Mouse (Mus musculus) neural tube, embryonic 15.5 days (tissue): Measurements from ENCODE around the gene Kirrel3. TPM values are rescaled to one million over a fixed set of nuclear protein-coding genes. Genes with fewer than 3 reads are reported as not detected.
A peak's percentile ranks its signal among the peaks of the same experiment; 100 is the strongest.

ENCODE experiments used
- ATAC-seq: fragments of 200-750 bp; cut with Nextera tagmentation; 2 replicates; pipeline ENCODE4 v1.8.0; 2017; ENCODE audit warnings: mild to moderate bottlenecking, moderate TSS enrichment, moderate library complexity; ENCODE audit not compliant: low FRiP score
- H3K27ac ChIP-seq: fragments of 300-500 bp; sonication (generic); replicated peaks from 2 replicates; pipeline ENCODE4 v1.5.1; 2015; ENCODE audit warnings: mild to moderate bottlenecking, inconsistent platforms
- H3K27me3 ChIP-seq: fragments of 300-500 bp; sonication (generic); replicated peaks from 2 replicates; pipeline ENCODE4 v1.6.1; 2015; ENCODE audit warnings: inconsistent platforms
- H3K36me3 ChIP-seq: fragments of 300-500 bp; sonication (generic); 2 replicates; pipeline ENCODE4 v1.6.1; 2015; ENCODE audit warnings: inconsistent platforms
- H3K4me1 ChIP-seq: fragments of 300-500 bp; sonication (generic); 2 replicates; pipeline ENCODE4 v1.6.1; 2015; ENCODE audit warnings: inconsistent platforms
- H3K4me2 ChIP-seq: fragments of 300-500 bp; sonication (generic); 2 replicates; pipeline ENCODE4 v1.6.1; 2015; ENCODE audit warnings: inconsistent platforms, mild to moderate bottlenecking, moderate library complexity
- H3K4me3 ChIP-seq: fragments of 300-500 bp; sonication (generic); replicated peaks from 2 replicates; pipeline ENCODE4 v1.5.1; 2015; ENCODE audit warnings: mild to moderate bottlenecking, inconsistent platforms
- H3K9ac ChIP-seq: fragments of 300-500 bp; sonication (generic); replicated peaks from 2 replicates; pipeline ENCODE4 v1.6.1; 2015; ENCODE audit warnings: mild to moderate bottlenecking, inconsistent platforms
- H3K9me3 ChIP-seq: fragments of 300-500 bp; sonication (generic); replicated peaks from 2 replicates; pipeline ENCODE4 v1.6.1; 2016; ENCODE audit warnings: inconsistent platforms
- WGBS: fragments of 180-500 bp; shearing (Covaris S2); methylation state at CpG from one replicate; pipeline ENCODE4 v1.1.7; 2015; ENCODE audit warnings: mixed read lengths; 5-methylcytosine and 5-hydroxymethylcytosine counted together
- polyA plus RNA-seq: library from polyadenylated mRNA; unstranded; fragments of >200 nt; fragmentation: Nextera tagmentation; extraction: Ambion mirVana; gene quantifications from 2 replicates; pipeline ENCODE4 v1.2.1, GENCODE M21; 2015

The Kirrel3 gene
- polyA plus RNA-seq, 1 experiment from 2014 or later: 43.7 TPM

DNA sequence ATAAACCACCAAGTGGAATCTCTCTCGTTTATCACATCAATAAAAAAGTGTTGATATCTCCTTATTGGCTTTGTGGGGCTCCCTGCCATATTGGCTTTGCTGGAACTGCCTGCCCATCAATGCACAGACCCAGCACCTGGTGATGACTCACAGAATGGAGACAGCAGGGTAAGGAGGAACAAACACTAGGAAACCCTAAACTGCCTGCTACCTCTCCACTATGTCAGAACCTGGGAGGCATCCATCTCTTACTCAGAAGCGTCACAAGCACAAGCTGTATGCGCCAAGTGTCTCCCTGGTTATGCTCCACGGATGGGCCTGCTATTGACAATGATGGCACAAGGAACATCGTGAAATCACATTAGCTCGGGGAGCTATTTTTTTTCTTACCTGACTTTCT, 33.2 kb downstream of the Kirrel3 start:
- ATAC-seq: no peak
- Histone ChIP-seq H3K9me3 (no peaks in the 10 kb centered on the region), H3K9ac (no peak overlapping the region), H3K4me3 (no peak overlapping the region), H3K36me3 (no peaks in the 10 kb centered on the region), H3K4me2 (no peak overlapping the region), H3K27me3 (no peaks in the 10 kb centered on the region), H3K4me1 (peaks cover 11% of the 10 kb centered on the region), H3K27ac (no peak overlapping the region)
- 82% methylated on average over 6 of the region's 6 CpGs for WGBS

DNA sequence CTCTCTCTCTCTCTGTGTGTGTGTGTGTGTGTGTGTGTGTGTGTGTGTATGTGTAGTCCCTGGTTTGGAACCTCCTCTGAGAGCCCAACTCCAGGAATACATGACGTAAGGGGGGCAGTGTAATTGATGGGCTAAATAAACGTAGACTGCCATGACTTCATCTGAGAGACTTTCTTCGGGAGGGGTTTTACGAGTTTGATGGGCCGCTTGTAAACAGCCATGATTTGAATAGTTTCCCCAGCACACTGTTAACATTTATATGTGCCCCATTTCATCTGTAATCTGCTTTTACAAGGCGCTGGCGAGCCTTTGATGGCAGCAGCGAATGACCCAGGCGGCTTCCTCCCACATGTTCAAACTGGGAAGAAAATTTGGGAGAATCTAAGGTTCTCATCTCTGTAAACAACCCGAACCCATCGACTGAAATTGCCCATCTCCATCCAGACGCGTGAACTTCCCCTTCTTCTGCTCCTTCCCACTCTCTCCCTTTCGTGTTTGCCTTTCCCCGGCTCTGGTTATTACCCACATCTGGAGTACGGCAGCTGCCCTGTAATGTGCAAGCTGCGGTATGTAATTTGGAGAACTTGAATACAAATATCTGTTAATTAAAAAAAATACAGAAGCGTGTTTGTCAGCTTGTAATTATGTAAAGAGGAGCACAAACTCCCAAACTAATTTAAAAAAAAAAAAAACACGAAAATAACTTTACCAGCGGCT, 34.7 kb downstream of the Kirrel3 start:
- no peak overlapping the region for H3K27ac ChIP-seq
- H3K4me3 ChIP-seq: no peak overlapping the region
- ATAC-seq: peak; percentile 50
- H3K9ac ChIP-seq: no peak overlapping the region
- H3K27me3 ChIP-seq: no peaks in the 10 kb centered on the region
- WGBS: 29% methylated on average over 20 of the region's 20 CpGs
- H3K36me3 ChIP-seq: no peaks in the 10 kb centered on the region
- no peaks in the 10 kb centered on the region for H3K9me3 ChIP-seq
- peak overlapping the region; percentile 9 for H3K4me2 ChIP-seq
- peaks cover 11% of the 10 kb centered on the region for H3K4me1 ChIP-seq

DNA sequence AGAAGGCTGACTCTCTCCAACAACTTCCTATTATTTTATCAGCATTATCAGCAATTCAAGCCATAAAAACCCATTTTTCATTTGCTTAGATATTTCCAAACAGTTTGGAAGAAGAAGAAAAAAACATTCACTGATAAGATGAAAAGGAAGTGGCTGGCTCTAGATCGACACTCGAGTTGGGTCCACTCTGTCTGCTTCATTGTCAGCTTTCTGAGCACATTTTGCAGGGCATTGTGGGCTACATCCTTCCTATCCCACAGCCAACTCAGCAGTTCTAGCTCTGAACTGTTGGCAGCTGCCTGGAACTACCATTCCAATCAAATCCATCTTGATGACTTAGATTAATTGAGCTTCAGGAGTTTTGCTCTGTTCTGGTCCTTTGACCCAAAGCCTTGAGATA, 40.0 kb downstream of the Kirrel3 start:
- H3K9ac ChIP-seq: no peak overlapping the region
- H3K4me3 ChIP-seq: no peak overlapping the region
- 90% methylated on average over 2 of the region's 2 CpGs for WGBS
- H3K27me3 ChIP-seq: no peaks in the 10 kb centered on the region
- no peaks in the 10 kb centered on the region for H3K9me3 ChIP-seq
- ATAC-seq: no peak
- H3K36me3 ChIP-seq: no peaks in the 10 kb centered on the region
- H3K27ac ChIP-seq: no peak overlapping the region
- no peak overlapping the region for H3K4me2 ChIP-seq
- H3K4me1 ChIP-seq: no peaks in the 10 kb centered on the region

DNA sequence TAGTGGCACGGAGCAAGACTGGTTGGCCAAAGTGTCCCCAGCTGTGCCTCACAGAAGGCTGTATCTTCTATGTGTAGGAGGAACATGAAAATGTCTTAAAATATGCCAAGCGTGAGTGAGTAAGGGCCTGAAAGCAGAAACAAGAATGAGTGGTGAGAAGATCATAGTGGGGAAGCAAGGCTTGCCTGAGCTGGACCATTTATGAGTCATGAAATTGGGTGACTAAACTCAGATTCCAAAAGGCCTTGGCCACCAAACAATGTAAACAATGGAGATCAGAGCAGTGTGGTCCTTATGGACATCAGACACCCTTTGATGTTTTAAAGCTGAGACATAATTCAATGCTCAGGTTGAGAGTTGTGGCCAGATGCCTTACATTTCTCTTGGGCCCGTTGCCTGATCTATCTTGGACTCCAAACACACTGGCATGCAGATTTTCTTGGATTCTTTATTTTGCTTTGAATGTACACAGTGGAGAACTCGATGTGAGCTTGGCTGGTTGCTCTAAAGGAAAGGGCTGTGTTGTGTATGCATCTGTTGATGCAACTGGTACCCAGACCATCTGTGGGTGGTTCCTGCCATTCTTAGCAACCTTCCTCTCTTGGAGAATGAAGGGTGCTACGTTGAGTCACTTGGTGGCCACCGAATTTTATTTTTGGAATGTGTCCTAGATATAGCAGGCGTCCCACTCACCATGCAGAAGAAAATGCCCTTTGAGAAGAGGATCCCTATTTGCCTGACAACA, 53.1 kb downstream of the Kirrel3 start:
- H3K4me3 ChIP-seq: no peak overlapping the region
- ATAC-seq: no peak
- no peaks in the 10 kb centered on the region for H3K27me3 ChIP-seq
- peaks cover 13% of the 10 kb centered on the region for H3K4me1 ChIP-seq
- no peak overlapping the region for H3K4me2 ChIP-seq
- H3K9ac ChIP-seq: no peak overlapping the region
- no peak overlapping the region for H3K27ac ChIP-seq
- H3K36me3 ChIP-seq: no peaks in the 10 kb centered on the region
- H3K9me3 ChIP-seq: no peaks in the 10 kb centered on the region
- 79% methylated on average over 7 of the region's 7 CpGs for WGBS

DNA sequence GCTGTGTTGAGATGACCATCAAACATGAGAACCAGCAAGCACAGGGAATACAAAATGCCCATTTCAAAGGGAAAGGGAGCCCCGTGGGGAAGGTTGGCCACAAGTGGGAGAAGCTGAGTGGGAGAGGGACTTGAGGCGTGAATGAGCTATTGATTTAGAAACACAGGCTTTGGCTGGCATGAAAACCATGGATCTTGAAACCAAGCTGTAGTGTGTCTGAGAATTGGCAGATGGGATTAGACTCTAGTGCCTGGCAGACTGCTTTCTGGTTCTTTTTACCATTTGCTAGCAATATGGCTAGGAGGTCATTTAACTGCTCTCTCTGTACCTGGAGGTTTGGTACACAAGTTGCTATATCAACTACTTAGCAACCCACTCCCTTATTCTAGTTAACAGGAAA, 56.2 kb downstream of the Kirrel3 start:
- Histone ChIP-seq H3K27me3 (no peaks in the 10 kb centered on the region), H3K4me3 (no peak overlapping the region), H3K4me2 (no peak overlapping the region), H3K27ac (no peak overlapping the region), H3K4me1 (no peaks in the 10 kb centered on the region), H3K36me3 (no peaks in the 10 kb centered on the region), H3K9ac (no peak overlapping the region), H3K9me3 (no peaks in the 10 kb centered on the region)
- no peak for ATAC-seq
- WGBS: 65% methylated on average over 2 of the region's 2 CpGs

DNA sequence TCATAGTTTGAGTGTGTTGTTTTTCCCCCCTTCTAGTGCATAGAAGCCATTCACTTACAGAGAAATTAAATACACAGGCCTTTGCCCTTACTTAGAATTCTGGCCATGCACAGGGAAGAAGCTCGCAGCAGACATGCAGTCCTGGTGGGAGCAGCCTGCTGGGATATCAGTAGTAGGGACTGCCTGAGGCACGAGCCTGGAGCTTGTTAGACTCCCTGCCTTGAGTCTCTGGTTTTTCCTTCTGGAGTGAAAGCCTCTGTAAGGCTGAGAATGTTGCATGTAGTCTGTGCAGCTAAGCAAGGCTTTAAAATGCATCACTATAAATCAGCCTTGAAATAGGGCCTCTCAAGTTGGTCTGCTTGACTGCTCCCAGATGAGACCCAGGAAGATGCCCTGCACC, 70.0 kb downstream of the Kirrel3 start:
- Histone ChIP-seq H3K4me1 (peaks cover 63% of the 10 kb centered on the region), H3K9ac (no peak overlapping the region), H3K27ac (peak overlapping the region; percentile 19; the same call in 1 of the 2 replicates), H3K4me3 (no peak overlapping the region), H3K36me3 (no peaks in the 10 kb centered on the region), H3K4me2 (no peak overlapping the region), H3K9me3 (no peaks in the 10 kb centered on the region), H3K27me3 (no peaks in the 10 kb centered on the region)
- no peak for ATAC-seq
- WGBS: 8% methylated on average over 2 of the region's 2 CpGs

DNA sequence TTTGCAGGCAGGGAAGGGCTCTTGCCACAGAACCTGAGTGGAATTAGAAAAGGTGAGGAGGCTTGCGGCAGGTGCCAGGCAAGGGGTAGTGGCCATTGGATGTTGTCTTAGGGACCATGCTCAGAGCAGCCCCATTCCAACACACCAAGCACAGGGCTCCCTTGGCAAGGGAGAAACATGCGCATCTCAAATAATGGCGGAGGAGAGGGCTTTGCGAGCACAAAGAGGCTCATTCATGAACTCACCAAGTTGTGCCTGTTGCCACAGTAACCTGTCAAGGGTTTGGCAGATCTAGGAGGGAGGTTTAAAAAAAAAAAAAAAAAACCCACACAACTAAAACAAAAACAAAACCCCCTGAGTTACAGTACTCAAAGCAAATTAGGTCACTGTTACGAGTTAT, 72.2 kb downstream of the Kirrel3 start:
- 24% methylated on average over 5 of the region's 5 CpGs for WGBS
- H3K4me1 ChIP-seq: peaks cover 57% of the 10 kb centered on the region
- peak; percentile 75 for ATAC-seq

DNA sequence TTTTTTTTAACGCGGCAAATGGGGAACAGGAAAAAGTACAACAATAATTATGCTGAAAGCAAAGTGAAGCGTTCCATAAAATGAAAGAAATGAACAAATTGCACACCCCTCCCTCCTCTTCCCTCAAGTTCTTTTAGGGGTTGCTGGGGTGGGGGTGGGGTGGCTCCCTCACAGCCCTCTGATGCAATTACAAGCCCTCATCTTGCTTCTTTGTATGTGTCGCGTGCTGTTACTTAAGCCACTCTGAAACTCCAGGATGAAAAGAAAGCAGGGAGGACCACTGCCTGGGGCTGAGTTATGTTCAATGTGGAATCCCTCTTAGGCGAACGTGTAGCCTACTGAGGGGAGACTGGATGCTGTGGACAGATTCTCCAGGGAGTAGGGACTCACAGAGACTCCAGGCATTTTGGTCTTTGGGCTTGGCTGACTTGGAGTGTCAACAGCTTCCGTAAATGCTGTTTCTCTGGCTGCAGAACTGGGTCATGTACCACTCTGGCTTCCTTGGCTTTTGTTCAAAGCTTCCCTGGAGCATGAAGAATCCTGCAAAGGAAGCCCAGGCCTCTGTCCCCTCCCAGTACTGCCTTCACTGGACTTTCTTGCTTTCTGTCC, 72.7 kb downstream of the Kirrel3 start:
- Histone ChIP-seq H3K4me2 (peak overlapping the region; percentile 25; the same call in 1 of the 2 replicates), H3K27me3 (no peaks in the 10 kb centered on the region), H3K9ac (no peak overlapping the region), H3K27ac (peak overlapping the region; percentile 72), H3K36me3 (no peaks in the 10 kb centered on the region), H3K9me3 (no peaks in the 10 kb centered on the region), H3K4me1 (peaks cover 57% of the 10 kb centered on the region), H3K4me3 (no peak overlapping the region)
- ATAC-seq: peak; percentile 66
- WGBS: 17% methylated on average over 8 of the region's 8 CpGs

More for the DNA sequence above, 72.2 kb downstream of the Kirrel3 start:
- Histone ChIP-seq H3K9me3 (no peaks in the 10 kb centered on the region), H3K4me2 (peak overlapping the region; percentile 25; the same call in 1 of the 2 replicates), H3K27ac (peak overlapping the region; percentile 73), H3K9ac (no peak overlapping the region), H3K36me3 (no peaks in the 10 kb centered on the region), H3K27me3 (no peaks in the 10 kb centered on the region), H3K4me3 (no peak overlapping the region)

DNA sequence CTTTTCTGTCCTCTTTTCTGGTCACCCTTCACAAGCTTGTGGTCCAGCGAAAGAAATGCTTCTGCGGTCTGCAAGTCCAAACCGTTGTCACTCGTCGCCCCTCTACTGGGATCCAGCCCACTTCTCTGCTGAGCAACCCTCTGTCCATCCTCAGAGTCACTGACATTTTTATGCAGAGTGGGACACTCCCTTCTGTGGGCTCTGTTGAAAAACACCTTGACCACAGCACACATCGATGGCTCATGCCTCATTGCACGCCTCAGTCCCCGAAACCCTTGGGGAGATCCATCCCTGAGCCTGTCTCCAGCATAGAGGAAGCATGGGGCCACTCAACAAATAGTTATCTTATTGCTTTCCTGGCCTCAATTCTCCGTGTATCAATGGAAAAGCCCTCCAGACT, 73.4 kb downstream of the Kirrel3 start:
- no peak overlapping the region for H3K4me2 ChIP-seq
- WGBS: 88% methylated on average over 9 of the region's 9 CpGs
- peak overlapping the region; percentile 72 for H3K27ac ChIP-seq
- no peak for ATAC-seq
- H3K9me3 ChIP-seq: no peaks in the 10 kb centered on the region
- no peaks in the 10 kb centered on the region for H3K36me3 ChIP-seq
- H3K9ac ChIP-seq: no peak overlapping the region
- no peaks in the 10 kb centered on the region for H3K27me3 ChIP-seq
- H3K4me1 ChIP-seq: peaks cover 57% of the 10 kb centered on the region
- no peak overlapping the region for H3K4me3 ChIP-seq

DNA sequence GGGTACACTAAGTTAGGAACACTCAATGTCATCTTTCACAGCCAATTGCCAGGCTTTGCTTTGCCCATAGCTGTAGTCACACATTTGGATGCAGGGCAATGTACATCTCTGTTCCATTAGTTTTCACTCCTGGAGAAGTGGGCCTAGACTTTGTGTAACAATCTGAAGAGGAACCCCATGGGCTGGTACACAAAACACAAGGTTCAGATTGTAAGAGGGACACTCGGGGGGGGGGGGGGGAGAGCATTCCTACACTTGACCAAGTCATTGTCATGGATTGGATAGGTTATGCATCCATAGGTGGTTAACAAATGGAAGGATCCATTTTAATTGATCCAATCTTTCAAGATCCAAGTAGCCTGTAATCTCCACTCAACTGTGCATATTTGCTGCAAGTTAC, 75.6 kb downstream of the Kirrel3 start:
- no peak overlapping the region for H3K4me3 ChIP-seq
- WGBS: 47% methylated on average over 1 of the region's 1 CpGs
- no peak overlapping the region for H3K4me2 ChIP-seq
- H3K27ac ChIP-seq: peak overlapping the region; percentile 72; the same call in 1 of the 2 replicates
- peaks cover 42% of the 10 kb centered on the region for H3K4me1 ChIP-seq
- ATAC-seq: no peak
- H3K36me3 ChIP-seq: no peaks in the 10 kb centered on the region
- H3K9me3 ChIP-seq: no peaks in the 10 kb centered on the region
- H3K27me3 ChIP-seq: no peaks in the 10 kb centered on the region
- H3K9ac ChIP-seq: no peak overlapping the region

DNA sequence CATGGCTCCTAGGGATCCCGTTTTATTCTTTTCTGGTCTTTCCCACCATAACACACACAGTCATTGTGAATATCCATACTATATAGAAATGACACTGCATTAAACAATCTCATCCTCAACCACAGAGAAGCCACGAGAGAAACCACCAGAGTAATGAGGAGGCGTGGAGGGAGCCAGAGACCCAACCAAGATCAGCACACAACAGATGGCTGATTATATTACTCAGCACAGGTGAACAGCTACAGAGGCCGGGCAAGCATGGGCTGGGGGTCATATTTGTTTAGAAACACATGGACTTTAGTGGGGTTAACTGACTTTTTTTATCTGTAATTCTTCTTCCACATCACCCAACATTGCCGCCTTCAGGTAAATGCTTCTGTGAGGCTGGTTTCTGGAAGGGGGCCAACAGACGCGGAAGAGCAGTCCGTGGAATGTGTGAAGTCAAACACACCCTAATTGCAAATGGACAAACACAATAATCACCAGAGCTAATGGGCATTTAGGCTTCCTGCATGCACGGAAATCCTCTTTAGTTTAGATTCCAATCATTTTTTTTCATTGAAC, 76.8 kb downstream of the Kirrel3 start:
- Histone ChIP-seq H3K27me3 (no peaks in the 10 kb centered on the region), H3K9me3 (no peaks in the 10 kb centered on the region), H3K4me1 (peaks cover 35% of the 10 kb centered on the region), H3K27ac (no peak overlapping the region), H3K36me3 (no peaks in the 10 kb centered on the region), H3K9ac (no peak overlapping the region), H3K4me3 (no peak overlapping the region), H3K4me2 (no peak overlapping the region)
- WGBS: 70% methylated on average over 9 of the region's 9 CpGs
- ATAC-seq: no peak
